Mouse (Mus musculus) layer of hippocampus, adult 9-10 months (tissue): ENCODE data around the gene Tmprss11g.

Experiments used
- DNase-seq: peaks from one replicate; pipeline ENCODE4 v3.0.0; 2022; ENCODE audit warnings: low spot score

Tmprss11g gene

GRCm38 (mm10) chr5:86518500-86518899 lies at the start of gene Tmprss11g:
Gene Tmprss11g, minus strand, starts transcription at chr5:86518600.
- no peak for DNase-seq

GRCm38 (mm10) chr5:86546693-86547092 lies 28.3 kb upstream of the Tmprss11g start:
- DNase-seq = no peak

- no peak for DNase-seq
These were observed 22.2 kb upstream of the Tmprss11g start for GRCm38 (mm10) chr5:86540601-86541000.

- DNase-seq = no peak
These were observed 10.3 kb upstream of the Tmprss11g start for GRCm38 (mm10) chr5:86528725-86529124.

GRCm38 (mm10) chr5:86511538-86511937 lies 6.9 kb downstream of the Tmprss11g start:
- no peak for DNase-seq

DNA sequence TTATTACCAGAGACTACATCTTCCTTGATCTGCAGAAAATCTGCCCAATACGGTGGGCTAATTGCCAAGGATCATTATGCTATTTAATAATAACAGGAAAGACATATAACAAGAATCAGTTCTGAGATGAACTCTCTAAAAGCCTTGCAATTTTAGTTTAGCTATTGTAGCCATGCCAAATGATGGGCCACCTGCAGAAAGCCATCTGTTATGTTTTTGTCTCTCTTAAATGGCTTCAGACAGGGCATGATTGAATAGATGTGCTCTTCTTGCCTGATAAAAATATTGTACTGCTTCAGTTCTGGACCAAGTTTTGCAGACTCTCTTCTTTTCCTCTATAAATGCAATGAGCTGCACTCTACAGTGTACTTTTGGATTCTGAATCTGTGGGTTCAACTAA lies 24.9 kb downstream of the Tmprss11g start:
- DNase-seq = no peak

- DNase-seq = peak; percentile 26
These were observed 35.8 kb downstream of the Tmprss11g start for GRCm38 (mm10) chr5:86482562-86482961.

- DNase-seq = no peak
These were observed 36.4 kb downstream of the Tmprss11g start for GRCm38 (mm10) chr5:86482031-86482430.

GRCm38 (mm10) chr5:86473859-86474258 lies 44.5 kb downstream of the Tmprss11g start:
- DNase-seq = no peak

GRCm38 (mm10) chr5:86468890-86469289 lies 49.5 kb downstream of the Tmprss11g start, which contains the start of gene Tmprss11a:
Gene Tmprss11a, minus strand, starts transcription at chr5:86468990.
- DNase-seq = no peak

GRCm38 (mm10) chr5:86439306-86439705 lies 79.1 kb downstream of the Tmprss11g start:
- DNase-seq = no peak

DNA sequence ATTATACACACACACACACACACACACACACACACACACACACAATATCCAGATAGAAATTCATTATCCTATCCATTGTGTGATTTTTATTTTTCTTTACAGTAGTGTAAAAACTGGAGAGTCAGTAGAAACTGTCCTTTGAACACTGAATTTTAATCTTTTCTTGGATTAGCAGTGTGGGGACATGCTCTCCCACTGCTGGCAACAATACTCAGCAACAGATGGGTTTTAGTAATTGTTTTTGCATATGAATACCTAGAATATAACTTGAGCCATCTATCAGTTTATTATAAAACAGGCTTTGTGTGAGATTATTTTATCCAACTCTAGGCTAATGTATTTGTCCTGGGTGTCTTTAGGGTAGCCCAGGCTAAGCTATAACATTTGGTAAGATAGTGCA lies 79.9 kb downstream of the Tmprss11g start:
- peak; percentile 24 for DNase-seq
